Mouse (Mus musculus): ENCODE measurements at regions not wholly inside any gene's neighbourhood (a gene's known extent, or its start where the extent isn't known, plus 50 kb on each side); places are given as distances from the start of the nearest gene placed in this dataset.
"Not testable (repeated sequence)": the region's sequence is repeated elsewhere in the genome, so short reads cannot be mapped to it uniquely, and the experiment has no call there.

GRCm38 (mm10) chr4:55279351-55279750, 70.5 kb upstream of the Rad23b start:
- TF ChIP-seq POLR2A (IDR thresholded peaks at IDR 0.05; ENCODE audit: insufficient read depth, low read length), result not testable (repeated sequence)
- peak; percentile 52 for TF ChIP-seq CTCF (IDR thresholded peaks at IDR 0.05; ENCODE audit: low read depth, low read length)

Data from ES-Bruce4 (cell line).